Mouse (Mus musculus) MEL (cell line): ENCODE results near the gene Large2. TPM values are rescaled to one million over a fixed set of nuclear protein-coding genes. Genes with fewer than 3 reads are reported as not detected.

Source experiments
- DNase-seq: peaks from one replicate; pipeline ENCODE4 v3.0.0; 2011; ENCODE audit warnings: low read depth, low spot score
- H3K27ac ChIP-seq: 2 replicates; pipeline ENCODE4 v1.5.1; 2012; ENCODE audit warnings: low read depth, mild to moderate bottlenecking, control low read depth, low read length, moderate library complexity; ENCODE audit not compliant: control insufficient read depth
- H3K27me3 ChIP-seq, 2 experiments: fragments of 150-350 bp in 1 of 2; sonication (generic) in 1 of 2; 2 replicates each; pipeline ENCODE4 v1.6.1; 2012; ENCODE audit warnings: low read length in 2 of 2, mild to moderate bottlenecking in 2 of 2, improper control_type of control experiment in 1 of 2, moderate library complexity in 1 of 2; ENCODE audit not compliant: insufficient read depth in 2 of 2, control insufficient read depth in 1 of 2
- H3K36me3 ChIP-seq, 2 experiments: 2 replicates each; pipeline ENCODE4 v1.6.1; 2012 to 2014; ENCODE audit warnings: low read length in 2 of 2, improper control_type of control experiment in 1 of 2, inconsistent platforms in 1 of 2, mild to moderate bottlenecking in 1 of 2; ENCODE audit not compliant: insufficient read depth in 2 of 2, control insufficient read depth in 1 of 2
- H3K4me1 ChIP-seq, 2 experiments: fragments of 150-350 bp in 1 of 2; sonication (generic) in 1 of 2; 2 replicates each; pipeline ENCODE4 v1.6.1; 2012; ENCODE audit warnings: low read length in 2 of 2, improper control_type of control experiment in 1 of 2, mild to moderate bottlenecking in 1 of 2; ENCODE audit not compliant: insufficient read depth in 2 of 2, control insufficient read depth in 1 of 2
- H3K4me3 ChIP-seq, 2 experiments: fragments of 150-350 bp in 1 of 2; sonication (generic) in 1 of 2; 2 replicates each; pipeline ENCODE4 v1.5.1; 2012; ENCODE audit warnings: low read depth in 2 of 2, low read length in 2 of 2, mild to moderate bottlenecking in 2 of 2, moderate library complexity in 2 of 2, control low read depth in 1 of 2, improper control_type of control experiment in 1 of 2; ENCODE audit not compliant: control insufficient read depth in 1 of 2, insufficient read depth in 1 of 2
- H3K79me2 ChIP-seq: 2 replicates; pipeline ENCODE4 v1.6.1; 2012; ENCODE audit warnings: mild to moderate bottlenecking, low read length, moderate library complexity; ENCODE audit not compliant: control insufficient read depth, poor library complexity, insufficient read depth
- H3K9ac ChIP-seq: 2 replicates; pipeline ENCODE4 v1.6.1; 2012; ENCODE audit warnings: low read depth, mild to moderate bottlenecking, control low read depth, low read length, moderate library complexity; ENCODE audit not compliant: control insufficient read depth, poor library complexity, severe bottlenecking
- H3K9me3 ChIP-seq: fragments of 150-350 bp; sonication (generic); replicated peaks from 2 replicates; pipeline ENCODE4 v1.6.1; 2012; ENCODE audit warnings: mild to moderate bottlenecking, low read length, improper control_type of control experiment, moderate library complexity; ENCODE audit not compliant: insufficient read depth
- BHLHE40 ChIP-seq: IDR thresholded peaks from 2 replicates; pipeline ENCODE4 v1.6.1; 2012; ENCODE audit warnings: low read depth, mild to moderate bottlenecking, inconsistent platforms, low read length, improper control_type of control experiment, borderline replicate concordance
- CHD1 ChIP-seq: IDR thresholded peaks from 2 replicates; pipeline ENCODE4 v1.6.1; 2012; ENCODE audit warnings: low read depth, mild to moderate bottlenecking, inconsistent platforms, low read length, improper control_type of control experiment
- CTCF ChIP-seq, 3 experiments: IDR thresholded peaks in 2 of 3; conservative IDR thresholded peaks in 1 of 3; 2 replicates each; pipeline ENCODE4 v1.5.1; 2011 to 2012; ENCODE audit warnings: low read length in 3 of 3, low read depth in 2 of 3, mild to moderate bottlenecking in 2 of 3, improper control_type of control experiment in 1 of 3, inconsistent platforms in 1 of 3, mixed read lengths in 1 of 3, moderate library complexity in 1 of 3; ENCODE audit not compliant: control insufficient read depth in 1 of 3, insufficient read depth in 1 of 3, poor library complexity in 1 of 3, severe bottlenecking in 1 of 3
- ELF1 ChIP-seq: IDR thresholded peaks from 2 replicates; pipeline ENCODE4 v1.6.1; 2014; ENCODE audit warnings: low read depth, mild to moderate bottlenecking, inconsistent platforms, low read length, improper control_type of control experiment, moderate library complexity
- GATA1 ChIP-seq: IDR thresholded peaks from 2 replicates; pipeline ENCODE4 v1.6.1; 2011; ENCODE audit warnings: low read depth, low read length, improper control_type of control experiment
- HCFC1 ChIP-seq: IDR thresholded peaks from 2 replicates; pipeline ENCODE4 v1.6.1; 2012; ENCODE audit warnings: low read depth, mild to moderate bottlenecking, inconsistent platforms, low read length, improper control_type of control experiment, moderate library complexity
- KAT2A ChIP-seq: conservative IDR thresholded peaks from 2 replicates; pipeline ENCODE4 v1.6.1; 2012; ENCODE audit warnings: low read depth, low read length, improper control_type of control experiment, inconsistent platforms
- MXI1 ChIP-seq: IDR thresholded peaks from 2 replicates; pipeline ENCODE4 v1.6.1; 2011; ENCODE audit warnings: mild to moderate bottlenecking, low read depth, low read length, improper control_type of control experiment
- MYB ChIP-seq: IDR thresholded peaks from 2 replicates; pipeline ENCODE4 v1.6.1; 2011; ENCODE audit warnings: mild to moderate bottlenecking, low read depth, low read length, improper control_type of control experiment
- MYC ChIP-seq: IDR thresholded peaks from 2 replicates; pipeline ENCODE4 v1.6.1; 2011; ENCODE audit warnings: low read depth, mild to moderate bottlenecking, low read length, improper control_type of control experiment, moderate library complexity
- NELFE ChIP-seq: IDR thresholded peaks from 2 replicates; pipeline ENCODE4 v1.6.1; 2011; ENCODE audit warnings: low read depth, low read length, improper control_type of control experiment
- POLR2A ChIP-seq, 2 experiments: IDR thresholded peaks; 2 replicates each; pipeline ENCODE4 v1.6.1; 2011 to 2012; ENCODE audit warnings: low read length in 2 of 2, mild to moderate bottlenecking in 2 of 2, control low read depth in 1 of 2, improper control_type of control experiment in 1 of 2, low read depth in 1 of 2, moderate library complexity in 1 of 2; ENCODE audit not compliant: control insufficient read depth in 1 of 2, insufficient read depth in 1 of 2, poor library complexity in 1 of 2
- POLR2AphosphoS5 ChIP-seq: IDR thresholded peaks from 2 replicates; pipeline ENCODE4 v1.6.1; 2012; ENCODE audit warnings: low read depth, borderline replicate concordance, mild to moderate bottlenecking, inconsistent platforms, low read length, moderate library complexity, mixed read lengths
- RAD21 ChIP-seq: IDR thresholded peaks from 2 replicates; pipeline ENCODE4 v1.6.1; 2011; ENCODE audit warnings: mild to moderate bottlenecking, low read depth, low read length, improper control_type of control experiment
- RCOR1 ChIP-seq: IDR thresholded peaks from 2 replicates; pipeline ENCODE4 v1.6.1; 2012; ENCODE audit warnings: low read depth, mild to moderate bottlenecking, inconsistent platforms, low read length, improper control_type of control experiment
- SIN3A ChIP-seq: IDR thresholded peaks from 2 replicates; pipeline ENCODE4 v1.6.1; 2012; ENCODE audit warnings: low read length, improper control_type of control experiment, inconsistent platforms
- TBP ChIP-seq: IDR thresholded peaks from 2 replicates; pipeline ENCODE4 v1.8.0; 2011; ENCODE audit warnings: low read depth, low read length, improper control_type of control experiment
- UBTF ChIP-seq: IDR thresholded peaks from 2 replicates; pipeline ENCODE4 v1.6.1; 2012; ENCODE audit warnings: low read depth, mild to moderate bottlenecking, inconsistent platforms, low read length, improper control_type of control experiment, moderate library complexity, borderline replicate concordance; ENCODE audit not compliant: insufficient read depth
- ZC3H11A ChIP-seq: IDR thresholded peaks from 2 replicates; pipeline ENCODE4 v1.6.1; 2012; ENCODE audit warnings: low read depth, mild to moderate bottlenecking, inconsistent platforms, low read length, improper control_type of control experiment
- ZNF384 ChIP-seq: IDR thresholded peaks from 2 replicates; pipeline ENCODE4 v1.6.1; 2012; ENCODE audit warnings: low read depth, mild to moderate bottlenecking, inconsistent platforms, low read length, improper control_type of control experiment
- polyA plus RNA-seq, 2 experiments: library from polyadenylated mRNA; stranded (reverse) in 1 of 2; unstranded in 1 of 2; fragments of >175 nt in 1 of 2; fragments of >200 nt in 1 of 2; gene quantifications; 2 replicates each; pipeline versions ENCODE4 v1.2.1 to v1.2.4; 2012; ENCODE audit warnings: low replicate concordance in 2 of 2, low read depth in 1 of 2; ENCODE audit not compliant: insufficient read length in 2 of 2, insufficient read depth in 1 of 2, missing spikeins in 1 of 2
- total RNA-seq: library from RNA; depleted of rRNA; stranded (reverse); fragments of 300-350 nt; gene quantifications from 2 replicates; pipeline ENCODE4 v1.2.3, GENCODE M21; 2012; rRNA removed

Large2 gene
- total RNA-seq (not detected in 2 replicates), polyA plus RNA-seq (under 1 TPM in 1 of 2 experiments, not detected in 1; 0.03 TPM)

DNA sequence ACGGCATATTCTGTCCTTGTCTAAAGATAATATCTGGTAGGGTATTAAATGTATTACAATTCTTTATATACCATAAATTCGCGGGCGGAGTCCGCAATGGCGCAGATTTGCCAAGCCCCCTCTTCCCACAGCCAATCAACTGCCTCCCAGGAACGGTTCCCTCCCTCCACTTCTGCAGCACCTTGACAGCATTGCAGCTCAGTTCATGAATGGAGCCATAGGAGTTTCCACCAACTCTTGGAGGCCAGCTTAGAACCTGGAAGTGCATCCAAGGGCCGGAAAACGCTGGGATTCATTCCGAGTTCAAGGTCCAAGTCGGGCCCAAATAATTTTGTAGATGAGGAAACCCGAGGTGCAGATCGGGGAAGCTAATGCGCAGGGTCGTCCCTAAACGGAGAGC, at the start of gene Large2, which contains the start of gene Pex16:
Gene Large2 (minus strand): TSS at position 356 of the 400 bp plus-strand sequence.
Gene Pex16 (plus strand): TSS at position 163 of the 400 bp plus-strand sequence.
- H3K27ac ChIP-seq, result peak within 1 kb of the TSS; percentile 68
- H3K36me3 ChIP-seq, result no peaks in the 10 kb centered on the region
- peak; percentile 83 for DNase-seq
- H3K9ac ChIP-seq, result peak within 1 kb of the TSS; percentile 81
- TF ChIP-seq NELFE, result peak; percentile 62
- peak; percentile 36; the same call in 1 of the 2 replicates for TF ChIP-seq MXI1
- no peak for TF ChIP-seq ZC3H11A
- TF ChIP-seq TBP, result 0 out of 2 replicates have a peak, but pooled peaks have one; percentile 36
- TF ChIP-seq GATA1, result no peak
- no peak for TF ChIP-seq BHLHE40
- TF ChIP-seq POLR2A (IDR thresholded peaks at IDR 0.05; ENCODE audit: control insufficient read depth in 1 of 2, insufficient read depth in 1 of 2, low read depth in 1 of 2, low read length in 2 of 2, poor library complexity in 1 of 2), result peak; percentile 11 to 33; a peak in 1 of 4 replicates
- TF ChIP-seq, all 39 proteins: peak for 4
- Histone ChIP-seq H3K4me3 (peak within 1 kb of the TSS; percentile 72 to 84), H3K79me2 (peaks cover 5% of the 10 kb centered on the region), H3K4me1 (peaks cover 0 to 12% of the 10 kb centered on the region in 2 experiments; a peak in 2 of 4 replicates), H3K9me3 (no peaks in the 10 kb centered on the region), H3K27me3 (no peaks in the 10 kb centered on the region)

- no peak overlapping the region for H3K27ac ChIP-seq
- H3K4me3 ChIP-seq, result no peak overlapping the region
- TF ChIP-seq KAT2A, result no peak
- no peak for TF ChIP-seq SIN3A
- TF ChIP-seq HCFC1, result no peak
- no peak for TF ChIP-seq ZNF384
- TF ChIP-seq CTCF (IDR thresholded peaks at IDR 0.05 in 2 of 3, conservative IDR thresholded peaks at IDR 0.05 in 1 of 3; ENCODE audit: control insufficient read depth in 1 of 3, insufficient read depth in 1 of 3, low read depth in 2 of 3, low read length in 3 of 3, poor library complexity in 1 of 3, severe bottlenecking in 1 of 3), result no peak
- TF ChIP-seq CHD1, result no peak
- no peak for TF ChIP-seq POLR2AphosphoS5
- TF ChIP-seq NELFE, result no peak
- TF ChIP-seq MYC, result no peak
- TF ChIP-seq RAD21, result no peak
- TF ChIP-seq RCOR1, result no peak
- TF ChIP-seq UBTF, result no peak
- no peak for TF ChIP-seq ELF1
- TF ChIP-seq MYB, result no peak
- no peak for TF ChIP-seq ZC3H11A
- TF ChIP-seq GATA1, result no peak
- no peaks in the 10 kb centered on the region for H3K4me1 ChIP-seq
- no peak for DNase-seq
- peaks cover 0 to 30% of the 10 kb centered on the region in 2 experiments; a peak in 2 of 4 replicates for H3K36me3 ChIP-seq
- peaks cover 18% of the 10 kb centered on the region for H3K79me2 ChIP-seq
- H3K9ac ChIP-seq, result no peak overlapping the region
- no peaks in the 10 kb centered on the region for H3K9me3 ChIP-seq
- H3K27me3 ChIP-seq, result no peaks in the 10 kb centered on the region
Observed at GRCm38 (mm10) chr2:92423702-92424461, 49.2 kb upstream of the Large2 start.
